Mouse (Mus musculus): ENCODE measurements at regions not wholly inside any gene's neighbourhood (a gene's known extent, or its start where the extent isn't known, plus 50 kb on each side); places are given as distances from the start of the nearest gene placed in this dataset.

DNA sequence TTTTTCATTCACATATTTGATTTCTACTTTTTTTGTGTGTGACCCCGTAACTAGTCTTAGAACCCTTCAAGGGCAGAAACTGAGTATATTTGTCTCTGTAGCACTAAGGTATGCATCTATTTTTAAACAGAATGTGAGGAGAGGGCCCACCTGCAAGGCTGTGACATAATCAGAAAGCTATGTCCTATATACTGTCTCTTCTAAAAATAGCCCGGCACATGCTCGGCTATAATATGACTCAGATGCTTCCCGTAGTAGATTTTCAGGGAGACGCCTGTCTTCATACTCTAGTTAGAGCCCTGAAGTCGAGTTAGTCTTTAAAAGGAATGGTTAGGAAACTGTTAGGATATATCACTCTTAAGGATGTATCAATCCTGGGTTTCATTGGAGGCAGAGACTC, 61.0 kb upstream of the Prickle1 start:
- TF ChIP-seq GATA1 (IDR thresholded peaks at IDR 0.05; ENCODE audit: borderline replicate concordance, low read length) (no peak), FLI1 (IDR thresholded peaks at IDR 0.05; ENCODE audit: low read length) (no peak)
